Mouse (Mus musculus) hindbrain, embryonic 10.5 days (tissue): ENCODE measurements around the gene Dnajb6. TPM values are rescaled to one million over a fixed set of nuclear protein-coding genes. Genes with fewer than 3 reads are reported as not detected.

Experiments used
- DNase-seq: peaks from one replicate; pipeline ENCODE4 v3.0.0-alpha.2; 2017; ENCODE audit warnings: low spot score
- H3K27ac ChIP-seq: fragments of 300-500 bp; sonication (generic); 2 replicates; pipeline ENCODE4 v1.5.1; 2016; ENCODE audit warnings: mild to moderate bottlenecking, moderate library complexity
- H3K27me3 ChIP-seq: fragments of 300-500 bp; sonication (generic); 2 replicates; pipeline ENCODE4 v1.6.1; 2016; ENCODE audit warnings: mild to moderate bottlenecking; ENCODE audit not compliant: poor library complexity, insufficient read depth, severe bottlenecking
- H3K36me3 ChIP-seq: fragments of 300-500 bp; sonication (generic); 2 replicates; pipeline ENCODE4 v1.6.1; 2016; ENCODE audit warnings: mild to moderate bottlenecking, moderate library complexity
- H3K4me1 ChIP-seq: fragments of 300-500 bp; sonication (generic); replicated peaks from 2 replicates; pipeline ENCODE4 v1.6.1; 2016; ENCODE audit warnings: mild to moderate bottlenecking
- H3K4me3 ChIP-seq: fragments of 300-500 bp; sonication (generic); 2 replicates; pipeline ENCODE4 v1.5.1; 2016; ENCODE audit warnings: mild to moderate bottlenecking, moderate library complexity
- H3K9me3 ChIP-seq: fragments of 300-500 bp; sonication (generic); 2 replicates; pipeline ENCODE4 v1.6.1; 2016; ENCODE audit warnings: mild to moderate bottlenecking, moderate library complexity
- WGBS: fragments of 180-500 bp; shearing (Covaris S2); methylation state at CpG from one replicate; pipeline ENCODE4 v1.1.7; 2016; 5-methylcytosine and 5-hydroxymethylcytosine counted together
- polyA plus RNA-seq: library from polyadenylated mRNA; unstranded; fragments of >200 nt; fragmentation: Nextera tagmentation; extraction: Ambion mirVana; gene quantifications from 2 replicates; pipeline ENCODE4 v1.2.1, GENCODE M21; 2016

The Dnajb6 gene
- polyA plus RNA-seq, 1 experiment from 2014 or later, result 173 TPM

DNA sequence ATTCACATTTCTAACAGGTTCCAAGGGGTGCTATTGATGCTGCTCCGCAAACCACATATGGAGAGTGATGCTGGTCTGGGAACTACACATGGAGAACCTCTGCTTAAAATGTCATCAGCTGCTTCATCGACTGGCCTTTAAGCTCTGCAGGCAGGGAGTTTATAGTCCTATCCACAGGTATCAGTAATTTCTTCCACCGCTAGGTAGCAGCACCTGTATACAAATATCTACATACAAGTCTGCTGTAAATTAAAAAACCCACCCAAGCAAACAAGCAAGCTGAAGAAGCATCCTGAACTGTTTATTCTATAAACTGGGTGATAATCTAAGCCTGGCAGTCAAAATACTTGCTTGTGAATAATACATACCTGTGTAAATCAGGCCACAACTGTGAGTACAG is 89.3 kb downstream of the Dnajb6 start:
- no peaks in the 10 kb centered on the region for H3K4me1 ChIP-seq
- WGBS, result 53% methylated on average over 3 of the region's 3 CpGs
- no peak overlapping the region for H3K4me3 ChIP-seq
- H3K36me3 ChIP-seq, result no peaks in the 10 kb centered on the region
- no peaks in the 10 kb centered on the region for H3K9me3 ChIP-seq
- DNase-seq, result no peak
- no peaks in the 10 kb centered on the region for H3K27me3 ChIP-seq
- no peak overlapping the region for H3K27ac ChIP-seq

GRCm38 (mm10) chr5:29826780-29827179 is 91.3 kb downstream of the Dnajb6 start:
- no peaks in the 10 kb centered on the region for H3K9me3 ChIP-seq
- H3K27ac ChIP-seq, result no peak overlapping the region
- WGBS, result 64% methylated on average over 4 of the region's 4 CpGs
- H3K4me1 ChIP-seq, result no peaks in the 10 kb centered on the region
- H3K4me3 ChIP-seq, result no peak overlapping the region
- no peak for DNase-seq
- H3K27me3 ChIP-seq, result no peaks in the 10 kb centered on the region
- H3K36me3 ChIP-seq, result no peaks in the 10 kb centered on the region

- DNase-seq, result no peak
- Histone ChIP-seq H3K27ac (no peak overlapping the region), H3K27me3 (no peaks in the 10 kb centered on the region), H3K9me3 (no peaks in the 10 kb centered on the region), H3K4me3 (no peak overlapping the region), H3K4me1 (no peaks in the 10 kb centered on the region), H3K36me3 (no peaks in the 10 kb centered on the region)
- 82% methylated on average over 3 of the region's 3 CpGs for WGBS
Observed at GRCm38 (mm10) chr5:29842444-29843166, 107.1 kb downstream of the Dnajb6 start.

- no peak for DNase-seq
- no peak overlapping the region for H3K27ac ChIP-seq
- no peaks in the 10 kb centered on the region for H3K36me3 ChIP-seq
- WGBS, result 81% methylated on average over 3 of the region's 3 CpGs
- no peaks in the 10 kb centered on the region for H3K9me3 ChIP-seq
- H3K27me3 ChIP-seq, result no peaks in the 10 kb centered on the region
- H3K4me1 ChIP-seq, result no peaks in the 10 kb centered on the region
- H3K4me3 ChIP-seq, result no peak overlapping the region
Observed at GRCm38 (mm10) chr5:29845038-29845437, 109.5 kb downstream of the Dnajb6 start.

DNA sequence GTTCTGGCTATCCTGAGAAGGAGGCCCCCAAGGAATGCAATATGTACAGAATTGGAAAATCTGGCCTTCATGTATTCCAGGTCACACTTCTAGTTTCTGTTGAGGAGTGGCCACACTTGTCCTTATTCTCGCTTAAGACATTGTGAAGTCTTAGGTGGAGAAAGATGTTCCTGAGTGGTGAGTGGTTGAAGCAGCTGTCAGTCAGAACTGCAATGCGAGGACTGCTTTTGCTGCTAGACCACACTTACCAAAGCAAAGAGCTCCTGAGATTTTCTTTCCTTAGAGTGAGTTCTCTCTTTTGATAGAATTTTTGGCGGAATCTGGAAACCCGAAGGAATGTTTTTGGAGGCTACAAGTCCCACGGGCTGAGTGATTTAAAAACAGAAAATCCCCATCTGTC is 112.0 kb downstream of the Dnajb6 start:
- Histone ChIP-seq H3K36me3 (no peaks in the 10 kb centered on the region), H3K4me1 (no peaks in the 10 kb centered on the region; the same call in 1 of the 2 replicates), H3K9me3 (no peaks in the 10 kb centered on the region), H3K27ac (no peak overlapping the region), H3K4me3 (no peak overlapping the region), H3K27me3 (no peaks in the 10 kb centered on the region)
- DNase-seq, result no peak
- WGBS, result 86% methylated on average over 5 of the region's 5 CpGs

GRCm38 (mm10) chr5:29848091-29848490 is 112.6 kb downstream of the Dnajb6 start:
- no peak for DNase-seq
- Histone ChIP-seq H3K27me3 (no peaks in the 10 kb centered on the region), H3K4me3 (no peak overlapping the region), H3K9me3 (no peaks in the 10 kb centered on the region), H3K36me3 (no peaks in the 10 kb centered on the region), H3K27ac (no peak overlapping the region), H3K4me1 (no peaks in the 10 kb centered on the region; the same call in 1 of the 2 replicates)
- WGBS, result 84% methylated on average over 2 of the region's 2 CpGs

GRCm38 (mm10) chr5:29852376-29852775 is 116.9 kb downstream of the Dnajb6 start:
- WGBS, result 50% methylated on average over 8 of the region's 8 CpGs
- Histone ChIP-seq H3K4me1 (no peaks in the 10 kb centered on the region; the same call in 1 of the 2 replicates), H3K27me3 (no peaks in the 10 kb centered on the region), H3K27ac (no peak overlapping the region), H3K4me3 (no peak overlapping the region), H3K36me3 (no peaks in the 10 kb centered on the region), H3K9me3 (no peaks in the 10 kb centered on the region)
- peak; percentile 11 for DNase-seq

DNA sequence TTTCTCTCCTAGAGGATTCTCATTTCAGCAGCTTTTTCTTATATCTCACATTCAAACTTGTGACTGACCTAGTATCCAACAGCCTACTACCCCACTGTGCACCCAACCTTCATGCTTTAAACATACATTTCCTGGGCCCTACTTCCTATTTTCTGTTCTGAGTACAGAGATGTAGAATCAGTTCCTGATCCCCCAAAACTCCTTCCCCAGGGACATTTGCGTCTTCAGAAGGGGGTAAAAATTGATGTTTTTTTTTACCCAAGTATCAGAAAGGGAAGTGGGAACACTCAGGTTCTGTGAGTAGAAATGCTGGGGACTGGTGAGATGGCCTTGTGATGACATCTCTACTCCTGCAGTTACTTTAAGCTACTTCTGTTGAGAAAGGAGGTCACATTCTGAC is 117.5 kb downstream of the Dnajb6 start:
- no peaks in the 10 kb centered on the region for H3K9me3 ChIP-seq
- no peak overlapping the region for H3K4me3 ChIP-seq
- no peak for DNase-seq
- H3K4me1 ChIP-seq, result no peaks in the 10 kb centered on the region; the same call in 1 of the 2 replicates
- no peaks in the 10 kb centered on the region for H3K27me3 ChIP-seq
- H3K27ac ChIP-seq, result no peak overlapping the region
- 81% methylated on average over 1 of the region's 1 CpGs for WGBS
- no peaks in the 10 kb centered on the region for H3K36me3 ChIP-seq

- WGBS, result 85% methylated on average over 5 of the region's 5 CpGs
- Histone ChIP-seq H3K9me3 (no peaks in the 10 kb centered on the region), H3K4me1 (no peaks in the 10 kb centered on the region; the same call in 1 of the 2 replicates), H3K27me3 (no peaks in the 10 kb centered on the region), H3K4me3 (no peak overlapping the region), H3K27ac (no peak overlapping the region), H3K36me3 (no peaks in the 10 kb centered on the region)
- DNase-seq, result no peak
Observed at GRCm38 (mm10) chr5:29854376-29854775, 118.9 kb downstream of the Dnajb6 start.

DNA sequence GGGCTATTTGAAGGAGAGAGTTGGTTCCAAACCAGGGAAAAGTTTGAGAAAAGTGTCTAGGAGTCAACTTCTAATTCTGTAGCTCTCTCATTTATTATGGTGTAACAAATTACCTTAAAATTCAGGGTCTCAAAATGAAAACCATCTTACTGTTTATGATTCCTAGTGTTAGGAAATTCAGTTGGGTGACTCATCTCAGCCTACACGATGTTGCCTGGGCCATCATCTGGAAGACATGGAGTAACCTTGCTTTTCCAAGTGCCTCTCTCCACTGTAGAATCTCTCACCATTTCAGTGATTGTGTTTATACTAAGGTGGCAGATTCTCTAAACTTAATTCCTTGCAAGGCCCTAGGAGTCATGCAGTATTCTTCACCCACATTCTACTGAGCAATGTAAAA is 119.5 kb downstream of the Dnajb6 start:
- Histone ChIP-seq H3K4me1 (no peaks in the 10 kb centered on the region; the same call in 1 of the 2 replicates), H3K27me3 (no peaks in the 10 kb centered on the region), H3K4me3 (no peak overlapping the region), H3K27ac (no peak overlapping the region), H3K9me3 (no peaks in the 10 kb centered on the region), H3K36me3 (no peaks in the 10 kb centered on the region)
- 86% methylated on average over 1 of the region's 1 CpGs for WGBS
- DNase-seq, result no peak

DNA sequence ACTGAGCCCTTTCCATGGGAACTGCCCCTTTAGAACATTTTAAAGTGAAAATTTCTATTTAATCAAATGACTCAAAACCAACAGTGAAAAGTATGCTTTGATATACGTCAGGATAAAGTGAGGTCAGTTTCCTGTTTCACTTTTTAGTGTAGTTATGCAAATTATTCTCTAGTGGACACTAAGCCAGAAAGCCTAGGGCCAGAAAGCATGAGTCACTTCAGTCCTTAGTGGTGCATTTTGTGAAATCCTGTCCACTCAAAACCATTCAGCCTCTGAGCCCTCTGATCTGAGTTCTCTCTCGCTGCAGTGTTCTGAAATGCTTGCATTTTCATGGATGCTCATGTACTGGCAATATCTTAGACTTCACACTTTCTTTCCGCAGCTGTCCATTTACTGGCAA is 126.0 kb downstream of the Dnajb6 start:
- Histone ChIP-seq H3K36me3 (no peaks in the 10 kb centered on the region), H3K9me3 (no peaks in the 10 kb centered on the region), H3K4me3 (no peak overlapping the region), H3K4me1 (no peaks in the 10 kb centered on the region), H3K27me3 (no peaks in the 10 kb centered on the region), H3K27ac (no peak overlapping the region)
- WGBS, result 84% methylated on average over 3 of the region's 3 CpGs
- no peak for DNase-seq

DNA sequence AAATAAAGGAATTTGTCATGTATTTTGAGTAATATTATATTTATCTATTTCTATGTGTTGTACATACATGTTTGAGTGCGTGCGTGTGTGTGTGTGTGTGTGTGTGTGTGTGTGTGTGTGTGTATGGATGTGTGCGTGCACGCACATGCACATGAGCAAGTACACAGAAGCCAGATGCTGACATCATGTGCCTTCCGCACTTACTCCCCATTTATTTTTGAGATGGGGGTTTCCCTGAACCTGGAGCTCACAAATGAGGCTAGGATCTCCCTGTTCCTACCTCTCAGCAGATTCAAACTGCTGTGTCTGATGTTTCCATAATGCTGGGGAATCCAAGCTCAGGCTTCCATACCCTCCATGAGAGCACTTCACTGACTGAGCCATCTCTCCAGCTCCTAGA is 126.9 kb downstream of the Dnajb6 start:
- no peaks in the 10 kb centered on the region for H3K36me3 ChIP-seq

DNA sequence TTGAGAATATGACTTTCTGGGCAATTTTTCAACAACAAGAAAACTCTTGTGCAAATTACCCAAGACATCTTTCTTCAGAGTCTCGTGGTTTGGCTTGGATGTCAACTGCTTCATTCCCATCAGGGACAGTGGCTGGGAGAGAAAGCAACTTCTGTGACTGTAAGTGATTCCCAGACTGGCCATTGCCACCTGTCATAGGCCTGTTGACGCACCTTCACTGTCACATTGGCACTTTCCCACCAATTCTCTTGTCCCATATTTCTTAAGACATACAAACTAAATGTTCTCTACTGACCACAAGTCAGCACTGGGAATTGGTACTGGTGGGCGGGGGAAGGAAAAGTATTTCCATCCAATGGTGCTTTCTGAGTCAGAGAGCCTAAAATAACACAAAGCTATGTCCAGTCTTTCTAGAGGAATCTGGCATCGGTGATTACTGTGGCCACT is 128.8 kb downstream of the Dnajb6 start:
- Histone ChIP-seq H3K27ac (no peak overlapping the region), H3K36me3 (no peaks in the 10 kb centered on the region), H3K4me3 (no peak overlapping the region), H3K9me3 (no peaks in the 10 kb centered on the region), H3K27me3 (no peaks in the 10 kb centered on the region), H3K4me1 (no peaks in the 10 kb centered on the region)
- 81% methylated on average over 4 of the region's 4 CpGs for WGBS
- DNase-seq, result no peak

More for the DNA sequence above, 126.9 kb downstream of the Dnajb6 start:
- Histone ChIP-seq H3K27ac (no peak overlapping the region), H3K4me3 (no peak overlapping the region), H3K27me3 (no peaks in the 10 kb centered on the region), H3K9me3 (no peaks in the 10 kb centered on the region), H3K4me1 (no peaks in the 10 kb centered on the region)
- DNase-seq, result no peak
- 92% methylated on average over 5 of the region's 5 CpGs for WGBS

GRCm38 (mm10) chr5:29864994-29865393 is 129.5 kb downstream of the Dnajb6 start:
- no peak for DNase-seq
- Histone ChIP-seq H3K4me1 (no peaks in the 10 kb centered on the region), H3K9me3 (no peaks in the 10 kb centered on the region), H3K4me3 (no peak overlapping the region), H3K27me3 (no peaks in the 10 kb centered on the region), H3K27ac (no peak overlapping the region), H3K36me3 (no peaks in the 10 kb centered on the region)
- WGBS, result 74% methylated on average over 4 of the region's 4 CpGs
